Mouse (Mus musculus) thymus, adult 2 months (tissue): Measurements from ENCODE around the gene Gjc3. TPM values are rescaled to one million over a fixed set of nuclear protein-coding genes. Genes with fewer than 3 reads are reported as not detected.

Experiments used
- DNase-seq: peaks from one replicate; pipeline ENCODE4 v3.0.0; 2021
- H3K27ac ChIP-seq: fragments of 200-500 bp; 2 replicates; pipeline ENCODE4 v1.5.1; 2012; ENCODE audit warnings: low read length, control low read depth; ENCODE audit not compliant: control insufficient read depth, insufficient read depth
- H3K27me3 ChIP-seq: fragments of 200-500 bp; 2 replicates; pipeline ENCODE4 v1.6.1; 2012; ENCODE audit warnings: mild to moderate bottlenecking, low read length, moderate library complexity, mixed read lengths; ENCODE audit not compliant: control insufficient read depth, insufficient read depth
- H3K36me3 ChIP-seq: fragments of 200-500 bp; 2 replicates; pipeline ENCODE4 v1.6.1; 2012; ENCODE audit warnings: mild to moderate bottlenecking, low read length, moderate library complexity; ENCODE audit not compliant: control insufficient read depth, insufficient read depth
- H3K4me1 ChIP-seq: fragments of 200-500 bp; replicated peaks from 2 replicates; pipeline ENCODE4 v1.6.1; 2012; ENCODE audit warnings: low read length; ENCODE audit not compliant: control insufficient read depth, insufficient read depth
- H3K4me3 ChIP-seq: fragments of 200-500 bp; 2 replicates; pipeline ENCODE4 v1.5.1; 2012; ENCODE audit warnings: mild to moderate bottlenecking, low read length, control low read depth, moderate library complexity; ENCODE audit not compliant: control insufficient read depth, insufficient read depth
- CTCF ChIP-seq: fragments of 200-500 bp; IDR thresholded peaks from 2 replicates; pipeline ENCODE4 v1.5.1; 2012; ENCODE audit warnings: mild to moderate bottlenecking, control low read depth, low read length, moderate library complexity, borderline replicate concordance; ENCODE audit not compliant: control insufficient read depth, poor library complexity, insufficient read depth; ENCODE audit errors: extremely low read depth
- POLR2A ChIP-seq: fragments of 200-500 bp; IDR thresholded peaks from 2 replicates; pipeline ENCODE4 v1.6.1; 2012; ENCODE audit warnings: mild to moderate bottlenecking, low read length, control low read depth, moderate library complexity; ENCODE audit not compliant: control insufficient read depth, poor library complexity, insufficient read depth; ENCODE audit errors: extremely low read depth
- WGBS: fragments of 180-500 bp; shearing (Covaris S2); methylation state at CpG from one replicate; pipeline ENCODE4 v1.1.7; 2018; 5-methylcytosine and 5-hydroxymethylcytosine counted together
- polyA plus RNA-seq: library from polyadenylated mRNA; depleted of rRNA; stranded (reverse); fragments of >200 nt; gene quantifications from 2 replicates; pipeline ENCODE4 v1.2.3, GENCODE M21; 2012

The Gjc3 gene
- polyA plus RNA-seq, 1 experiment: 0.03 TPM

- no peak for DNase-seq
- Histone ChIP-seq H3K27ac (no peak overlapping the region), H3K27me3 (no peaks in the 10 kb centered on the region), H3K36me3 (no peaks in the 10 kb centered on the region), H3K4me1 (no peaks in the 10 kb centered on the region), H3K4me3 (no peak overlapping the region)
- WGBS: 37% methylated on average over 1 of the region's 1 CpGs
- TF ChIP-seq POLR2A (no peak), CTCF (no peak)
Observed at GRCm38 (mm10) chr5:137975434-137975833, 12.5 kb upstream of the Gjc3 start.

DNA sequence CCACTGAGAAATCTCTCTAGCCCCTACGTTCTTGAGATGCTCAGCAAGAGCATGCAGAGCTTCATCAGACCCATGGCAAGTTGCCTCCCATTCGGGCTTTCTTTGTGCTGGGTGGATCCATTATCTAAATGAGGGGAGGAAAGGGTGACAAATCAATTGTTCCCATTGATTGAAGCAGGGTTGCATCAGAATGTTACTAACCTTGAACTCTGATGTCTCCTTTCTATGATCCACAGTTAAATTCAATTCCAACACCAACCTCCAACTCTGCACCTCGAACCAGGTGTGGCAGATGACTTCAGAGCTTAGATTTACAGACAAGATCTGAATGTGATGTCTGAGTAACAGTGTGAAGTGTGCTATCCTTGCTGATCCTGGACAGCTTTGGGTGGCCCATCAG lies 11.8 kb upstream of the Gjc3 start:
- WGBS: 59% methylated on average over 3 of the region's 3 CpGs
- Histone ChIP-seq H3K4me1 (no peaks in the 10 kb centered on the region), H3K27me3 (no peaks in the 10 kb centered on the region), H3K36me3 (no peaks in the 10 kb centered on the region), H3K4me3 (no peak overlapping the region), H3K27ac (no peak overlapping the region)
- TF ChIP-seq CTCF (no peak), POLR2A (no peak)
- DNase-seq: no peak

- no peaks in the 10 kb centered on the region for H3K36me3 ChIP-seq
- H3K27me3 ChIP-seq: no peaks in the 10 kb centered on the region
- no peak overlapping the region for H3K4me3 ChIP-seq
- no peak for DNase-seq
- H3K4me1 ChIP-seq: no peaks in the 10 kb centered on the region
- TF ChIP-seq CTCF (no peak), POLR2A (no peak)
- H3K27ac ChIP-seq: no peak overlapping the region
- 61% methylated on average over 3 of the region's 3 CpGs for WGBS
Observed at GRCm38 (mm10) chr5:137973738-137974137, 10.8 kb upstream of the Gjc3 start.

DNA sequence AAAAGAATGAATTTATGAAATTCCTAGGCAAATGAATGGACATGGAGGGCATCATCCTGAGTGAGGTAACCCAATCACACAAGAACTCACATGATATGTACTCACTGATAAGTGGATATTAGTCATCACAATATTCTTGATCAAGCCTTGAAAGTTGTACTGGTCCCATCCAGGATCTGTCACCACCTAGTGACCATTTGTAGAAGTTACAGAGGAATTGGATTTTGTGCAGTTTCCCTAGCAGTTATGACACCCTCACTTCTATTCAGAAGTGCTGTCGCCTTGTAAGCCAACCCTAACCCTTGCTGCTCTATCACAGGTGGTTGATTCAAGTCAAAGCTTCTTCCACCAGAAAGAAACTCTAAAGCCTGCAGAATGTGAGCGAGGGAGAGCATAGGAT lies 10.3 kb upstream of the Gjc3 start:
- no peaks in the 10 kb centered on the region for H3K27me3 ChIP-seq
- H3K36me3 ChIP-seq: no peaks in the 10 kb centered on the region
- no peak overlapping the region for H3K4me3 ChIP-seq
- 78% methylated on average over 2 of the region's 2 CpGs for WGBS
- no peaks in the 10 kb centered on the region for H3K4me1 ChIP-seq
- DNase-seq: no peak
- TF ChIP-seq POLR2A: no peak
- no peak for TF ChIP-seq CTCF
- no peak overlapping the region for H3K27ac ChIP-seq

DNA sequence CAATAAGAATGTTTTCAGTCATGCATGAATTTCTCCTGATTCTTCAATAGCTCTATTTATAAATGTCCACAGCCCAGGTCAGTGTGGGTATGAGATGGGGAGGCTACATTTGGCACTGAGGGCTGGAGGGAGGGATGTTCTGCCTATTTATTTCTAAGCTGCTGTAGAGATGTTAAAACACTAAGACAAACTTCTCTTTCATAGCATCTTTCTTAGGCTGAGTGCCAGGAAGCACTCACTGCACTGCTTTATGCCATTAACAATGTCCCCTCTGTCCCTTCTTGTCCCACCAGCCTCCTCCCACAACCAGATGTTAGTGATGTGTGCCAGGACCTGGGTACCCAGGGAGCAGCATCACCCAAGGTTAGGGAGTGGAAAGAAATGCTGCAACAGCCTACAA lies 3.6 kb upstream of the Gjc3 start:
- TF ChIP-seq POLR2A: no peak
- no peak for TF ChIP-seq CTCF
- Histone ChIP-seq H3K27me3 (no peaks in the 10 kb centered on the region), H3K4me3 (no peak overlapping the region), H3K4me1 (no peaks in the 10 kb centered on the region), H3K27ac (no peak overlapping the region), H3K36me3 (no peaks in the 10 kb centered on the region)
- no peak for DNase-seq

DNA sequence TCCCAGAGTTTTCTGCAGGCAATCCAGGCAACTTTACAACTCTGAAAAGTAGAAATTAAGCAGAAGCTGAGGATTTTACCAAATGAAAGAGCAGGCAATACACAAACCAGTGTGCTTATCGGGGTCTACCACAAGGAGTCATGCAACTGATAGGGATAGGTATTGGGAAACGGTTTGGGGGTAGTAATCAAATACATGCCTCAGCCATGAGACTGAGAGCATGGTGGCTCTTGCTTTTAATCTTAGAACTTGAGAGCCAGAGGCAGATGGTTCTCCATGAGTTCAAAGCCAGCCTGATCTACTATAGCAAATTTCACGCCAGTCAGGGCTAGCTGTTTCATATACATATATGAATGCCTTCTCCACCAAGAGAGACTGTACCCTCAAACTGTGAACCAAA lies 6.5 kb downstream of the Gjc3 start:
- TF ChIP-seq POLR2A: no peak
- no peaks in the 10 kb centered on the region for H3K4me1 ChIP-seq
- H3K4me3 ChIP-seq: no peak overlapping the region
- WGBS: 95% methylated on average over 3 of the region's 3 CpGs
- H3K27me3 ChIP-seq: no peaks in the 10 kb centered on the region; the same call in 1 of the 2 replicates
- H3K27ac ChIP-seq: no peak overlapping the region
- no peak for DNase-seq
- no peaks in the 10 kb centered on the region for H3K36me3 ChIP-seq

DNA sequence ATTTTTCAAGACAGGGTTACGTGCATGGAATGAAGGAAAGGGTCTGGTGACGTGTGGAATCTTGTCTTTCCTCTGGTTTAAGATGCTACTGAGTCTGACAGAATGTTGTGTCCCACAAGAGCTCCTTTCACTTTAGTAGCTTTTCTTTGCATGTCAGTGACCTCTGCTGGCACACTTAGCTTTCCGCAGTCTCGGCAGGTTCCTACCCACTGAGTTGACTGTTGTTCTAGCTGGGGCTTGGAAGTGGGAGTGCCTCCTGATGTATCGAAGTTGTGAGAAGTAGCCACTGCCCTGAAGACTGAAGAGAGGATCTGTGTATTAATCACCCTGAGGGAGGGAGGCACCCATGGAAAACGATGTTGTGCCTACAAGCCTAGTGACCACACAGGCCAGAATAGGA lies 11.7 kb downstream of the Gjc3 start:
- Histone ChIP-seq H3K4me1 (no peaks in the 10 kb centered on the region), H3K27me3 (no peaks in the 10 kb centered on the region), H3K4me3 (no peak overlapping the region), H3K27ac (no peak overlapping the region), H3K36me3 (no peaks in the 10 kb centered on the region)
- 41% methylated on average over 6 of the region's 6 CpGs for WGBS
- DNase-seq: peak; percentile 12
- TF ChIP-seq CTCF (no peak), POLR2A (no peak)
